Mouse (Mus musculus): Measurements from ENCODE around the gene Gm13283.
"Not testable (repeated sequence)": the region's sequence is repeated elsewhere in the genome, so short reads cannot be mapped to it uniquely, and the experiment has no call there.

DNA sequence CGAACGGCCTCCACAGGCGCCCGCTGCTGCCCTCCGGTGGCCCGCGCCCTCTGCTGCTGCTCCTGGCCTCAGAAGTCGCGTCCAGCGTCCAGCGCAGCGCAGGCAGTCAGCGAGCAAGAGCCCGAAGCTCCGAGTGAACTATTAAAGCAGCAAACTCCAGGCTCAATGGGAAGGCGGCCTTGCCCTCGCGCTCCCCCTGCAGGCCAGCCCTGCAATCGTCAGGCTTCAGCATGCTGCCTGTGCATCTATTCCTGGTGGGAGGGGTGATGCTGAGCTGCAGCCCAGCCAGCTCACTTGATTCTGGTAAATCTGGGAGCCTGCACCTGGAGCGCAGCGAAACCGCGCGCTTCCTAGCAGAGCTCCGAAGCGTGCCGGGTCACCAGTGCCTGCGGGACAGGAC is 28.5 kb downstream of the Gm13283 start, which contains the start of gene Gm13277:
- TF ChIP-seq EP300 (IDR thresholded peaks at IDR 0.05; ENCODE audit: low read depth), result not testable (repeated sequence)
- peak; percentile 57 for TF ChIP-seq CTCF (IDR thresholded peaks at IDR 0.05; ENCODE audit: low read depth)
